Mouse (Mus musculus) thymus, postnatal 14 days (tissue): ENCODE data around the gene Slc44a3.

Experiments used
- DNase-seq: peaks from one replicate; pipeline ENCODE4 v3.0.0; 2021

Slc44a3 gene

DNA sequence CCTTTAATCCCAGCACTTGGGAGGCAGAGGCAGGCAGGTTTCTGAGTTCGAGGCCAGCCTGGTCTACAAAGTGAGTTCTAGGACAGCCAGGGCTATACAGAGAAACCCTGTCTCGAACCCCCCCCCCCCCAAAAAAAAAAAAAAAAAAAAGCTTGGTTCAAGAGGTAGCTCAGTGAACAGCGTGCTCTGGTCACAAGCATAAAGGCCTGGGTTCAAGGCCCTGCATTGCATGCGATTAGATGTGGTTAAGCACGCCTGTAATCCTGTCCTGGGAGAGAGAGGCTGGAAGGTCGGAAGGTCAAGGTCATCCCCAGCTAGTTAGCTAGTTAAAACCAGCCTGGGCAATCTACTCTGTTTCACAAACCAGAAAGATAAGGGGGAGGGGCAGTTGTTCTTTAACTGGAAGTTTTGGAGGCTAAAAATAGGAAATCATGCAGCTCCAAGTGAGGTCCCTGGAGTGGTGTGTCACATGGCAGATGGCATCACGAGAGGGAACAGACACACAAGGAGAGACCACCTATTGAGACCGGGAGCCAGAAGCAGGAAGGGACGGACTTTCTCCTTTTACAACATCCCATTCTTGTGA, 113.3 kb downstream of the Slc44a3 start:
- no peak for DNase-seq

DNA sequence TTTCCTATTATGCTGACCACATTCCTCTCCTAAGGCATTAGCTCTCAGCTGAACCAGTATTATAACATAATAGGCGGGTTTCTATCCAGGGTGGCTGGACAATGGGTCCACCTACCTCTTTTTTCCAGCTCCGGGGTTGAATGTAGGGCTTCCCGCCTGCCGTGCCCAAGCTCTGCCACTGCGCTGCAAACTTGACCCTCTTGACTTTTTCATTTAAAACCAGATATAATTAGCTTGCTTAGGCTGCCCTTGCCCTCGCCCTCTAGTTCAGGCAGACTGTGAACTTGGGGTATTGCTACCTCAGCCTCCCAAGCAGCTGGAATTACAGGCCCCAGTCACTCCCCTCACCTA, 114.0 kb downstream of the Slc44a3 start:
- DNase-seq: no peak

DNA sequence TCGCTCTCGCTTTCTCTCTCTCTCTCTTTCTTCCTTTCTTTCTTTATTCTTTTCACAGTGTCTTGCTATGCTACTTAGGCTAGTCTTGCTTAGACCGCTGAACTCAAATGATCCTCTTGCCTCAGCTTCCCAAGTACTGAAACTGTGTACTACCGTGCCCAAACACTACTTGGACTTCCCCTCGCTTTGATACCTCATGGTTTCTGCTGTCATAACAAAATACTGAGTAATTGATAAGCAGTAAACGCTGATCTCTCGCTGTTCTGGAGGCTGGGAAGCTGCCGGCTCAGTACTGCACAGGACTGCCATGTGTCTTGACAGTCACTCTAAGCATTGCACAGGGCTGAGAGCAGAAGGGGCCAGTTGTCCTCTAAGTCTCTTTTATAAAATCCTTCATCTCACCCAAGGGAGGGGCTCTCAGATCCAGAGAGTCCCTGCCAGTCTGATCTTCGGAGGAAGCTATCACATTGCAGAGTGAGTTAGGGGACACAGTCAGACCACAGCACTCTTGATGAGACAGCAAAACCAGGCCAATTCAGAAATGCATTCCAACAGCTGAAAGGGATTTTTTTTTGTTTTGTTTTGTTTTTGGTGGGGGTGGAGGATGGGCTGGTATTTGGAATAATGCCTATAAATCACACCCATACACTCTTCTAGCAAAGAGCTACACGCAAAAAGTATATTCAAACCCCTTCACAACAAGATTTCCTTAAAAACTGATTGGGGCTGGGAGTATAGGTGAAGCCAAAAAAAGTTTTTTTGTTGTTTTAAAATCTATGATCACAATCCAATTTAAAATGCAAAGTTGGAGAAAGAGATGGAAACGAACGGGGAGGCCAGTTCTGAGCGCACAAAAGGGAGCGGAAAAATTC, 114.6 kb downstream of the Slc44a3 start:
- DNase-seq: no peak

DNA sequence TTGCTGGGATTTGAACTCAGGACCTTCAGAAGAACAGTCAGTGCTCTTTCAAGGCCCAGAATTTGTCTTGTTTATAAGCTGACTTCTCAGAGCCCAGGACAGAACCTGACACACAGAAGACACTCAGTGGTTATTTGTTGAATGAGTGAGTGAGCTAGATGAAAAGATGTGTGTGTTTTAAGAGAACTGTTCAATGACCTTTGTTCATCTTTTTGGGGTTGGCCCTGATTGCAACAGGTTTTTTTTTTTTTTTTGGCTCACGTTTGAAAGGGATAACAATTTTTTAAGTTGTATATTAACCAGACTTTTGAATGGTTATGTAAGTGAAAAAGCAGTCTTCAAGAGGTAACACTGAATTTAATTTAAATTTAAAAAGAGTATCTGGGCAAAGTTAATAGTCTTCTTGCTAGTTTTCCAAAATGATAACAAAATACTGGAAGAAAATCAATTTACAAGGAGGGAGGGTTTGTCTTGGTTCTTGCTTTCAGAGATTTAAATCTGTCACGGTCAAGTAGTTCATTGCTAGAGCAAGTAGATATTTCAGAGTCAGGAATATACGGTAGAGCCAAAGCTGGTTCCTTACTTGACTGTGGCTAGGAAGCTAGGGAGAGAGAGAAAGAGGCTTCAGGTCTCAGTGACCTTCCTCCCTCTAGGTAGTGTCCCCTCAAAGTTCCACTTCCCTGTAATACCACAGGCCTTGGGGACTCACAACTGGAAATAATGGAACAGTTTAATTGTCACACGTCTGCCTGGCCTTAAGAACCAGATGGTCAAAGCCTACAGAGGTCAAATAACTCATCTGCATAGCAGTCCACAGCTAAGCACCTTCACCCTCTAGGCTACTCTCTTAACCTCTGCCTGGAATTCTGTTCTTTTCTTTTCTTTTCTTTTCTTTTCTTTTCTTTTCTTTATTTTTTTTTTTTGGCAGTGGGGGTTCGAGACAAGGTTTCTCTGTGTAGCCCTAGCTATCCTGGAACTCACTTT, 115.7 kb downstream of the Slc44a3 start:
- no peak for DNase-seq

DNA sequence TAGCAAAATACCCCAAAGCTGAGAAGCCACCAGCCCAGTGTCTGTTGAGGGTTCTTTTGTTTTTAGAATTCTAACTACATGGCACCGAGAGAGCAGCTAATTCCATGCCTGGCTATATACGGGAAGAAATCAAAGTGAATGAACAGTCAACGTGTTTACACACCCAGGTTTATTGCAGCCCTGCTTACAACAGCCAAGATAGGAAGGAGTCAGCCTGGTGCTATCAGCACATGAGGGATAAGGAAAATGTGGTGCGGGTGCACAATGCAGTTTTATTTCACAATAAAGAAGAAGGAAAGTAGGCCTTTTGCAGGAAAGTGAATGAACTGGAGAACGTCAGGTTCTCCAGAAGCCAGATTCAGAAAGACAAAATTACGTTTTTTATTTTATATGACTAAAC, 120.8 kb downstream of the Slc44a3 start:
- no peak for DNase-seq
